Mouse (Mus musculus) thymus, adult 2 months (tissue): ENCODE data around the gene Aldh1l1. TPM values are rescaled to one million over a fixed set of nuclear protein-coding genes. Genes with fewer than 3 reads are reported as not detected.

ENCODE experiments used
- DNase-seq: peaks from one replicate; pipeline ENCODE4 v3.0.0; 2021
- H3K27ac ChIP-seq: fragments of 200-500 bp; 2 replicates; pipeline ENCODE4 v1.5.1; 2012; ENCODE audit warnings: low read length, control low read depth; ENCODE audit not compliant: control insufficient read depth, insufficient read depth
- H3K27me3 ChIP-seq: fragments of 200-500 bp; 2 replicates; pipeline ENCODE4 v1.6.1; 2012; ENCODE audit warnings: mild to moderate bottlenecking, low read length, moderate library complexity, mixed read lengths; ENCODE audit not compliant: control insufficient read depth, insufficient read depth
- H3K36me3 ChIP-seq: fragments of 200-500 bp; 2 replicates; pipeline ENCODE4 v1.6.1; 2012; ENCODE audit warnings: mild to moderate bottlenecking, low read length, moderate library complexity; ENCODE audit not compliant: control insufficient read depth, insufficient read depth
- H3K4me1 ChIP-seq: fragments of 200-500 bp; replicated peaks from 2 replicates; pipeline ENCODE4 v1.6.1; 2012; ENCODE audit warnings: low read length; ENCODE audit not compliant: control insufficient read depth, insufficient read depth
- H3K4me3 ChIP-seq: fragments of 200-500 bp; 2 replicates; pipeline ENCODE4 v1.5.1; 2012; ENCODE audit warnings: mild to moderate bottlenecking, low read length, control low read depth, moderate library complexity; ENCODE audit not compliant: control insufficient read depth, insufficient read depth
- CTCF ChIP-seq: fragments of 200-500 bp; IDR thresholded peaks from 2 replicates; pipeline ENCODE4 v1.5.1; 2012; ENCODE audit warnings: mild to moderate bottlenecking, control low read depth, low read length, moderate library complexity, borderline replicate concordance; ENCODE audit not compliant: control insufficient read depth, poor library complexity, insufficient read depth; ENCODE audit errors: extremely low read depth
- POLR2A ChIP-seq: fragments of 200-500 bp; IDR thresholded peaks from 2 replicates; pipeline ENCODE4 v1.6.1; 2012; ENCODE audit warnings: mild to moderate bottlenecking, low read length, control low read depth, moderate library complexity; ENCODE audit not compliant: control insufficient read depth, poor library complexity, insufficient read depth; ENCODE audit errors: extremely low read depth
- WGBS: fragments of 180-500 bp; shearing (Covaris S2); methylation state at CpG from one replicate; pipeline ENCODE4 v1.1.7; 2018; 5-methylcytosine and 5-hydroxymethylcytosine counted together
- polyA plus RNA-seq: library from polyadenylated mRNA; depleted of rRNA; stranded (reverse); fragments of >200 nt; gene quantifications from 2 replicates; pipeline ENCODE4 v1.2.3, GENCODE M21; 2012

Aldh1l1 gene
- polyA plus RNA-seq, 1 experiment: 14.8 TPM

- 92% methylated on average over 2 of the region's 2 CpGs for WGBS
- no peak for DNase-seq
- no peaks in the 10 kb centered on the region for H3K4me1 ChIP-seq
Observed at GRCm38 (mm10) chr6:90470255-90470654, 16.0 kb upstream of the Aldh1l1 start.

GRCm38 (mm10) chr6:90470947-90471541, 15.2 kb upstream of the Aldh1l1 start:
- no peak overlapping the region for H3K27ac ChIP-seq
- TF ChIP-seq POLR2A: no peak
- TF ChIP-seq CTCF: no peak

More at GRCm38 (mm10) chr6:90470255-90470654, 16.0 kb upstream of the Aldh1l1 start:
- TF ChIP-seq CTCF (no peak), POLR2A (no peak)
- Histone ChIP-seq H3K27ac (no peak overlapping the region), H3K36me3 (no peaks in the 10 kb centered on the region), H3K4me3 (no peak overlapping the region), H3K27me3 (no peaks in the 10 kb centered on the region)

GRCm38 (mm10) chr6:90472079-90472478, 14.1 kb upstream of the Aldh1l1 start:
- Histone ChIP-seq H3K4me1 (no peaks in the 10 kb centered on the region; the same call in 1 of the 2 replicates), H3K27ac (no peak overlapping the region), H3K27me3 (no peaks in the 10 kb centered on the region), H3K36me3 (no peaks in the 10 kb centered on the region), H3K4me3 (no peak overlapping the region)
- WGBS: 81% methylated on average over 4 of the region's 4 CpGs
- TF ChIP-seq POLR2A (no peak), CTCF (no peak)
- DNase-seq: no peak

More at GRCm38 (mm10) chr6:90470947-90471541, 15.2 kb upstream of the Aldh1l1 start:
- no peak for DNase-seq
- Histone ChIP-seq H3K36me3 (no peaks in the 10 kb centered on the region), H3K4me3 (no peak overlapping the region), H3K27me3 (no peaks in the 10 kb centered on the region), H3K4me1 (no peaks in the 10 kb centered on the region)
- WGBS: 82% methylated on average over 12 of the region's 12 CpGs

- no peak for DNase-seq
- TF ChIP-seq CTCF (no peak), POLR2A (no peak)
- no peaks in the 10 kb centered on the region for H3K36me3 ChIP-seq
- 96% methylated on average over 3 of the region's 3 CpGs for WGBS
- no peak overlapping the region for H3K27ac ChIP-seq
- no peaks in the 10 kb centered on the region for H3K27me3 ChIP-seq
- H3K4me3 ChIP-seq: no peak overlapping the region
- no peaks in the 10 kb centered on the region; the same call in 1 of the 2 replicates for H3K4me1 ChIP-seq
Observed at GRCm38 (mm10) chr6:90472697-90473096, 13.5 kb upstream of the Aldh1l1 start.

GRCm38 (mm10) chr6:90473630-90474360, 12.4 kb upstream of the Aldh1l1 start:
- no peaks in the 10 kb centered on the region; the same call in 1 of the 2 replicates for H3K4me1 ChIP-seq
- DNase-seq: no peak
- no peak overlapping the region for H3K27ac ChIP-seq
- TF ChIP-seq CTCF: no peak
- TF ChIP-seq POLR2A: no peak
- WGBS: 95% methylated on average over 24 of the region's 24 CpGs
- H3K36me3 ChIP-seq: no peaks in the 10 kb centered on the region
- no peak overlapping the region for H3K4me3 ChIP-seq
- no peaks in the 10 kb centered on the region for H3K27me3 ChIP-seq

- WGBS: 96% methylated on average over 3 of the region's 3 CpGs
- Histone ChIP-seq H3K27ac (no peak overlapping the region), H3K4me3 (no peak overlapping the region), H3K36me3 (no peaks in the 10 kb centered on the region), H3K4me1 (no peaks in the 10 kb centered on the region; the same call in 1 of the 2 replicates), H3K27me3 (no peaks in the 10 kb centered on the region)
- no peak for DNase-seq
- TF ChIP-seq CTCF (no peak), POLR2A (no peak)
Observed at GRCm38 (mm10) chr6:90474361-90474750, 11.9 kb upstream of the Aldh1l1 start.
